Mouse (Mus musculus) E14TG2a.4 (cell line): Measurements from ENCODE around the gene Hmga1.
A peak's percentile ranks its signal among the peaks of the same experiment; 100 is the strongest.

ENCODE experiments used
- H3K27me3 ChIP-seq: 2 replicates; pipeline ENCODE4 v1.6.1; 2014; ENCODE audit warnings: low read length, control low read depth; ENCODE audit not compliant: insufficient read depth
- H3K36me3 ChIP-seq: 2 replicates; pipeline ENCODE4 v1.6.1; 2014; ENCODE audit warnings: low read length, control low read depth; ENCODE audit not compliant: insufficient read depth
- H3K4me1 ChIP-seq: replicated peaks from 2 replicates; pipeline ENCODE4 v1.6.1; 2014; ENCODE audit warnings: low read depth, low read length, control low read depth
- H3K4me3 ChIP-seq: replicated peaks from 2 replicates; pipeline ENCODE4 v1.5.1; 2014; ENCODE audit warnings: mild to moderate bottlenecking, low read length
- H3K9me3 ChIP-seq: 2 replicates; pipeline ENCODE4 v1.6.1; 2014; ENCODE audit warnings: low read length, control low read depth
- CTCF ChIP-seq: conservative IDR thresholded peaks from 2 replicates; pipeline ENCODE4 v1.5.1; 2014; ENCODE audit warnings: low read length
- NANOG ChIP-seq: IDR thresholded peaks from 2 replicates; pipeline ENCODE4 v1.6.1; 2014; ENCODE audit warnings: borderline replicate concordance, low read length, mixed read lengths
- POU5F1 ChIP-seq: IDR thresholded peaks from 2 replicates; pipeline ENCODE4 v1.6.1; 2014; ENCODE audit warnings: low read length, borderline replicate concordance

Hmga1 gene

GRCm38 (mm10) chr17:27541984-27542383 is 14.3 kb upstream of the Hmga1 start:
- TF ChIP-seq POU5F1 (no peak), CTCF (no peak), NANOG (no peak)
- Histone ChIP-seq H3K36me3 (no peaks in the 10 kb centered on the region), H3K27me3 (no peaks in the 10 kb centered on the region; the same call in 1 of the 2 replicates), H3K4me1 (peaks cover 37% of the 10 kb centered on the region), H3K9me3 (no peaks in the 10 kb centered on the region), H3K4me3 (no peak overlapping the region)

DNA sequence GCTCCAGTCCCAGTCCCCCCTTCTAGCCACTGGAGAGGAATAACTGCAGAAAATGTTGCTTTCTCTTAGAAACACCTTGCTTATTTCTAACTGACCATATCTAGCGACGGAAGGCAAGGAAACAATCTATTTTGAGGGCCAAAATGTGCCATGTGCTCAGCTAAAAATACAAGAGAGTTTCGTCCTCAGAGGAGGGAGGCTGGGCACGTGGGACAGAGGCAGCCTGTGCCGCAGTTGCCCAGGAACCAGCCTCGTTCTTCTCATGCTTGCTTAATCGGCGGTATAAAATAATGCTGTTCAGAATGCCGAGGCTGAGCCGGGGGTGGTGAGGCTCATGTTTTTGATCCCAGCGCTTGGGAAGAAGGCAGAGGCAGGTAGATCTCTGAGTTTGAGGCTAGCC is 11.7 kb upstream of the Hmga1 start:
- Histone ChIP-seq H3K4me3 (no peak overlapping the region), H3K27me3 (no peaks in the 10 kb centered on the region; the same call in 1 of the 2 replicates), H3K9me3 (no peaks in the 10 kb centered on the region), H3K4me1 (peaks cover 51% of the 10 kb centered on the region), H3K36me3 (no peaks in the 10 kb centered on the region)
- no peak for TF ChIP-seq CTCF
- TF ChIP-seq NANOG = no peak
- TF ChIP-seq POU5F1 = no peak

GRCm38 (mm10) chr17:27545991-27546390 is 10.3 kb upstream of the Hmga1 start:
- no peaks in the 10 kb centered on the region; the same call in 1 of the 2 replicates for H3K27me3 ChIP-seq
- H3K9me3 ChIP-seq = no peaks in the 10 kb centered on the region
- TF ChIP-seq CTCF (no peak), NANOG (no peak), POU5F1 (no peak)
- no peaks in the 10 kb centered on the region for H3K36me3 ChIP-seq
- peaks cover 60% of the 10 kb centered on the region for H3K4me1 ChIP-seq
- H3K4me3 ChIP-seq = peak overlapping the region; percentile 35; the same call in 1 of the 2 replicates

- Histone ChIP-seq H3K4me1 (peaks cover 60% of the 10 kb centered on the region), H3K27me3 (no peaks in the 10 kb centered on the region; the same call in 1 of the 2 replicates), H3K36me3 (no peaks in the 10 kb centered on the region), H3K4me3 (no peak overlapping the region), H3K9me3 (no peaks in the 10 kb centered on the region)
- TF ChIP-seq POU5F1 (no peak), CTCF (no peak), NANOG (no peak)
These were observed 9.7 kb upstream of the Hmga1 start for GRCm38 (mm10) chr17:27546574-27547085.

DNA sequence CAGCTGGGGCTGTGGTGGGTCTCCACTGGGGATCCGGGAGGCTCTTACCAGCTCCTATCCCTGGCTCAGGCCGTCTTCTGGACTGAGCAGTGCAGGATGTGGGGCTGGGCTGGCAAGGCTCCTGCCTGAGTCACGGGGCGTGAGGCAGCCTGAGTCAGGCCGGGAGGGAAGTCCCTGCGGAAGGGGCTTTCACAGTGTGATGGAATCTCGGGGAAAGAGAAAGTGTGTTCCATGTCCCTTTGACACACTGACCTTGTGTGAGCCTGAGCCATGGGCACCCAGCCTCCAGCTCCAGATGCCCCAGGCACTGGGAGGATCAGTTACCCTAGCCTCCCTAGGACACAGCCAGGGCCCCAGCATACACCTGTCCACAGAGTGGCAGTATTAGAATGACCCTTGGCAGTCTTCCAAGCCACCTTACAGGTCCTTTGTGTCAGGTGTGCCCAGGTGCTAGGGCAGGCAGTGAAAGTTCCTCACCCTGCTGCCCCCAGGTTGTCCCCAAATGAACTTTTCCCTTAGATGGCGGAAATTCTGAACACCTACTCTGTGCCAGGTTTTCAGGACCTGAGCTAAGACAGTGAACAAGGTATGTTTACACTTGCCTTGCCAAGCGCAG is 8.9 kb upstream of the Hmga1 start:
- H3K9me3 ChIP-seq = no peaks in the 10 kb centered on the region
- no peak overlapping the region for H3K4me3 ChIP-seq
- H3K4me1 ChIP-seq = peaks cover 60% of the 10 kb centered on the region
- no peaks in the 10 kb centered on the region for H3K36me3 ChIP-seq
- H3K27me3 ChIP-seq = no peaks in the 10 kb centered on the region; the same call in 1 of the 2 replicates
- TF ChIP-seq NANOG (no peak), POU5F1 (no peak), CTCF (no peak)

DNA sequence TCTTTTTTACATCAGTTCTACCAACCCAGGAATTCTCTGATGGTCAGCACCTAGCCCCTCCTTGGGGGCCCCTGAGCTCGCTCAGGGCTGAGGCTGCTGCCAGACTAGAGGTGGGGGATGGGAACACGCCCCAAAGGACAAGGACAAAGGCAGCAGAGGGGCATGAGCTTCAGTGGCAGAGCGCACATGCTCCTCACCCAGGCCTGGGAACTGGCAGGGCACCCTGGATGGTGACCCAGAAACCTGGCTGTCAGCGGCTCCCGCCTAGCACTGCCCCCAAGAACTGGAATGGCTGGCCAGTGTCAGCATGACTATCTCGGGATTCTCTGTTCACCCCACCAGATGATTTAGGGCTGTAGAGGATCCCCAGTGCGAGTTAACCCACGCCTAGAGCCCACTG is 7.1 kb upstream of the Hmga1 start:
- Histone ChIP-seq H3K9me3 (no peaks in the 10 kb centered on the region), H3K36me3 (no peaks in the 10 kb centered on the region), H3K4me1 (peaks cover 72% of the 10 kb centered on the region), H3K27me3 (no peaks in the 10 kb centered on the region; the same call in 1 of the 2 replicates), H3K4me3 (no peak overlapping the region)
- TF ChIP-seq NANOG = no peak

DNA sequence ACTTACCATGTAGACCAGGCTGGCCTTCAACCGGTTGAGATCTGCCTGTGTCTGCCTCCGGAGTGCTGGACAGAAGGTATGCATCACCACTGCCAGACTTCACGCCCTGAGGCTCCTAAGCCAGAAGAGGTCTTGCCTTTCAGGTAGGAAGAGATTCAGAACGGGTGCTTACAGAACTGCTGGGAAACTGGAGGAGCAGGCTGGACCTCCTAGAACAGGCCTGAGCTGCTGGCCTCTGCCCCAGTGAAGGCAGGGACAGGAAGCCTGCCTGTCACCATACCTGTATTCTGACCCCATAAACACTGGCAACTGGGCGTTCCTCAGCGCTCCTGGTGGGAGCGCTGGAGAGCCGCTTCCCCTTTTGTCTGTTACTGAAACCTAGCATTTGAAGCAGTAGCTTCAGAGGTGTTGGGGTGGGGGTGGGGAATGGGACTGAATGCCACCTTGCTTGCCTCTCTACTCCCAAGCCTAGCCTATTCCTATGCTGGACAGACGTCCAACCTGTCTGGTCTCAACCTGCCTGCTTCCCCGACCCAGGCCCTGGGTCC is 4.8 kb upstream of the Hmga1 start:
- Histone ChIP-seq H3K27me3 (no peaks in the 10 kb centered on the region; the same call in 1 of the 2 replicates), H3K36me3 (no peaks in the 10 kb centered on the region), H3K4me3 (peak overlapping the region; percentile 24), H3K9me3 (no peaks in the 10 kb centered on the region), H3K4me1 (peaks cover 69% of the 10 kb centered on the region)
- 0 out of 2 replicates have a peak, but pooled peaks have one; percentile 13 for TF ChIP-seq CTCF
- TF ChIP-seq NANOG = no peak

- Histone ChIP-seq H3K36me3 (no peaks in the 10 kb centered on the region), H3K9me3 (no peaks in the 10 kb centered on the region), H3K4me1 (peaks cover 60% of the 10 kb centered on the region), H3K27me3 (no peaks in the 10 kb centered on the region), H3K4me3 (peak overlapping the region; percentile 17; the same call in 1 of the 2 replicates)
- TF ChIP-seq CTCF = no peak
- TF ChIP-seq POU5F1 = no peak
- TF ChIP-seq NANOG = no peak
These were observed 3.8 kb upstream of the Hmga1 start for GRCm38 (mm10) chr17:27552215-27553201.
